Mouse (Mus musculus) kidney, postnatal 0 days (tissue): Measurements from ENCODE around the gene Mettl25. TPM values are rescaled to one million over a fixed set of nuclear protein-coding genes. Genes with fewer than 3 reads are reported as not detected.

Experiments
- ATAC-seq: fragments of 200-750 bp; cut with Nextera tagmentation; replicated peaks from 2 replicates; pipeline ENCODE4 v1.8.0; 2017; ENCODE audit warnings: low read depth, moderate number of reproducible peaks, moderate TSS enrichment, moderate library complexity; ENCODE audit not compliant: low FRiP score
- DNase-seq: peaks from one replicate; pipeline ENCODE4 v3.0.0-alpha.2; 2016; ENCODE audit warnings: low spot score
- H3K27ac ChIP-seq: fragments of 300-500 bp; sonication (generic); 2 replicates; pipeline ENCODE4 v1.5.1; 2014; ENCODE audit warnings: mild to moderate bottlenecking
- H3K27me3 ChIP-seq: fragments of 300-500 bp; sonication (generic); 2 replicates; pipeline ENCODE4 v1.6.1; 2014; ENCODE audit warnings: low read length, mixed read lengths; ENCODE audit not compliant: insufficient read depth
- H3K36me3 ChIP-seq: fragments of 300-500 bp; sonication (generic); 2 replicates; pipeline ENCODE4 v1.6.1; 2014; ENCODE audit warnings: low read length, mixed read lengths; ENCODE audit not compliant: insufficient read depth
- H3K4me1 ChIP-seq: fragments of 300-500 bp; sonication (generic); replicated peaks from 2 replicates; pipeline ENCODE4 v1.6.1; 2014; ENCODE audit warnings: antibody characterized with exemption, low read length, mixed read lengths; ENCODE audit not compliant: insufficient read depth
- H3K4me2 ChIP-seq: fragments of 300-500 bp; sonication (generic); 2 replicates; pipeline ENCODE4 v1.6.1; 2014; ENCODE audit warnings: mild to moderate bottlenecking, low read length, moderate library complexity, mixed read lengths
- H3K4me3 ChIP-seq: fragments of 300-500 bp; sonication (generic); replicated peaks from 2 replicates; pipeline ENCODE4 v1.5.1; 2014; ENCODE audit warnings: low read depth, low read length
- H3K9ac ChIP-seq: fragments of 300-500 bp; sonication (generic); 2 replicates; pipeline ENCODE4 v1.6.1; 2014; ENCODE audit warnings: low read depth, low read length
- H3K9me3 ChIP-seq: fragments of 300-500 bp; sonication (generic); replicated peaks from 2 replicates; pipeline ENCODE4 v1.6.1; 2016; ENCODE audit warnings: low read length, inconsistent platforms, mixed read lengths
- CTCF ChIP-seq: IDR thresholded peaks from 2 replicates; pipeline ENCODE4 v1.5.1; 2016; ENCODE audit warnings: antibody characterized with exemption, low read depth, mild to moderate bottlenecking, moderate library complexity
- WGBS: fragments of 180-500 bp; shearing (Covaris S2); extraction: QIAGEN DNeasy Blood & Tissue Kit; methylation state at CpG from one replicate; pipeline ENCODE4 v1.1.7; 2014; 5-methylcytosine and 5-hydroxymethylcytosine counted together
- polyA plus RNA-seq: library from polyadenylated mRNA; unstranded; fragments of >200 nt; fragmentation: Nextera tagmentation; extraction: Ambion mirVana; gene quantifications from 2 replicates; pipeline ENCODE4 v1.2.1, GENCODE M21; 2015

Mettl25 gene
- 13.3 and 13.5 TPM in 2 replicates for polyA plus RNA-seq

DNA sequence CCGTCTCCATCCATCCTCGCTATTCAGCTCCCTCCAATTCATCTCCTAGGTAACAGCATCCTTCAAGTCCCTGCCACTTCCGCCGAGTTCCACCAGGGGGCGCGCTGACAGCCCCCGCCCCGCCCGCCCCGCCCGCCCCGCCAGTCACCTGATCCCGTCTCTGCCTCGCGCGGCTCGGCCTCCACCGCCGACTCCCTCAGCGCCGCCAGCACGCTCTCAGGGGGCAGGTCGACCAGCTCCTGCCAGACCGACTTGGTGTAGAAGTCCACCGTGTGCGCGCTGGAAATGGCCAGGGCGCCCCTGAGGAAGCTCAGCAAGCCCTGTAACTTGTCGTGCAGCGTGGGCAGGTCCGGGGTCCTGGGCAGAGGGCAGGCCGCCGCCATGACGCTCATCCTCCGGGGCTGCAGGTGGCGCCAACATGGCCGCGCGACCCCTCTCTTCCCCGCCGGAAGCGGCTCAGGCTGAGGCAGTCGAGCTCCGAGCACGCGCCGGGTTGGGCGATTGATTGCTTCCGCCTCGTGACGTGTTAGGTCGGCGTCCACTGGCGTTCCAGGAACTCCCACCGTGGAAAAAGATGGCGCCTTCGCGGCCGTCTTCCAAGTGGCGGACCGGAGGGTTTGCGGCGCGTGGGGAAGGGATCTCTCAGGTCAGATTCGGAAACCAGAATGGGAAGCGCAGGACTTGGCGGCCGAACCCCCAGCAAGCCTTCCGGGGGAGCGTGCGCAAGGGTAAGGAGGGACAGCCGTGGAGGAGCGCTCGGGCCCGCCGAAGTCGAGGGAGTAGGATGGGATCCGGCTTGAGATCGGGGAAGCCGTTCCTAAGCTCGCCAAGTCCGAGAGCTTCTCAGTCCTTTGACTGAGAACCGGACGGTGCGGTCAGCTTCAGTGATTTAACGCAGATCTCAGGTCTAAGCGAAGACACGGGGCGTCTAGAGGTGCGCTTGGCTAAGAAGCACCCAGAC lies at the start of gene Mettl25, which contains the start of gene Ccdc59:
TSS of gene Mettl25 (minus strand) at position 453 of the 961 bp plus-strand sequence.
TSS of gene Ccdc59 (plus strand) at position 140 of the 961 bp plus-strand sequence.
- Histone ChIP-seq H3K9ac (peak within 1 kb of the TSS; percentile 84), H3K4me3 (peak within 1 kb of the TSS; percentile 95), H3K4me2 (peak within 1 kb of the TSS; percentile 89), H3K9me3 (no peaks in the 10 kb centered on the region), H3K4me1 (no peaks in the 10 kb centered on the region), H3K27me3 (no peaks in the 10 kb centered on the region), H3K36me3 (peaks cover 24% of the 10 kb centered on the region), H3K27ac (peak within 1 kb of the TSS; percentile 91)
- TF ChIP-seq CTCF: peak; percentile 62
- 1% methylated on average over 89 of the region's 90 CpGs for WGBS
- DNase-seq (peak; percentile 98), ATAC-seq (peak; percentile 99)

DNA sequence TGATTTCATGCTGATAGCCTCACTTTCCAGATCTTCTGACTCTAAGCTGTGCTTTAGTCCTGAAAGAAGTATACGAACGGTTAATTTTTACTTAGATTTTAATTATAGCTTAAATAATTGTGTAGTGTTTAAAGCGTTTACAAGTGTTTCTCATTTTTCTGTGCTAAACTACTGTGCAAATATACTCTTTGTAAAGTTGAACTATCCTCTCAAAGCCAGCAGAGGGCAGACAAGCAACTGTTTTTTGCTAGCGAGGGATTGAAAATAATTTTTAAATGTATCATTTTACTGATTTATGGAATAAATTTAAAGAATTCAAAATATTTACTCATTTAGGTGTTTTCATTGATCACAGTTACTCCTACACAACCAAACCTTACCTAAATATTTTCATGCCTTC lies 26.1 kb upstream of the Mettl25 start:
- H3K4me2 ChIP-seq: no peak overlapping the region
- peak; percentile 68 for TF ChIP-seq CTCF
- H3K9ac ChIP-seq: no peak overlapping the region
- H3K9me3 ChIP-seq: no peaks in the 10 kb centered on the region
- ATAC-seq (no peak), DNase-seq (peak; percentile 54)
- no peaks in the 10 kb centered on the region for H3K27me3 ChIP-seq
- 47% methylated on average over 4 of the region's 4 CpGs for WGBS
- no peaks in the 10 kb centered on the region for H3K36me3 ChIP-seq
- H3K4me1 ChIP-seq: no peaks in the 10 kb centered on the region
- H3K27ac ChIP-seq: no peak overlapping the region
- H3K4me3 ChIP-seq: no peak overlapping the region

DNA sequence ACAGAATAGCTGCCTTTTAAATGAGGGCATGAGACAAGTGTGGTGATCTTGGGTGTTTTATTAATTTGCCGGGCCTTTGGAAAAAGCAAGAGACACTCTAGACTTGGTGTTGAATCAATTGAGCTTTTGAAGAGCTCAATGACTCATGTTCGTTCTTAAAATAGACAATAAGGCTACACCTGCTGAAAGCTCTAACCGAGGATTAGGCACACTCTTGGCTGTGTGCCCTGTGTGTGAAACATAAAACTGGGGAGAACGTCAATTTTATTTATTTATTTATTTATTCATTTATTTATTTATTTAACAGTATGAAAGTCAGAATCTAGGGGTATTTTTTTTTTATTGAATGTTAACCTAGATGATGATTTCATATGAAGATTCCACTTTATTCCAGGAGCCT lies 10.0 kb upstream of the Mettl25 start:
- no peak overlapping the region for H3K27ac ChIP-seq
- no peaks in the 10 kb centered on the region for H3K4me1 ChIP-seq
- no peaks in the 10 kb centered on the region for H3K27me3 ChIP-seq
- H3K4me3 ChIP-seq: no peak overlapping the region
- no peak for ATAC-seq
- WGBS: 82% methylated on average over 4 of the region's 4 CpGs
- no peaks in the 10 kb centered on the region for H3K9me3 ChIP-seq
- TF ChIP-seq CTCF: no peak
- H3K9ac ChIP-seq: no peak overlapping the region
- DNase-seq: no peak
- no peak overlapping the region for H3K4me2 ChIP-seq
- H3K36me3 ChIP-seq: peaks cover 26% of the 10 kb centered on the region; the same call in 1 of the 2 replicates

DNA sequence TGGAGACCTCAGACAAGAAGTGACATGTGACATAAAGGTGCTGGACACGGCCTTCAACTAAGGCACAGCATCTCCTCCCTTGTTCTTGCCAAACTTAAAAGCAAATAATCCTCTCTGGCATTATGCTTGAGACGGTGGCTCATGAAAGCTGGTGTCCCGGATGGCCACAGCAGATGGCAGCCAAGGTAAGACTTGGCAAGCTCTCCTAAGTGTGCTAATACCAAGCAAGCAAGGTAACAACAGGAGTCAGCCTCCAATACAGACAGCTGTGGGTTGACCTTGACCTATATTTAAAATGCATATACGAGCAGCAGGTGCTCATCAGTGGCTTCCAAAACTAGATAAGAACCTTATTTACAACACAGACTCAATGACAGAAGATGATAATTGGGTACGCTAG lies 9.1 kb upstream of the Mettl25 start:
- Histone ChIP-seq H3K4me1 (no peaks in the 10 kb centered on the region), H3K4me2 (no peak overlapping the region), H3K27me3 (no peaks in the 10 kb centered on the region), H3K27ac (no peak overlapping the region), H3K9me3 (no peaks in the 10 kb centered on the region), H3K36me3 (peaks cover 31% of the 10 kb centered on the region), H3K4me3 (no peak overlapping the region), H3K9ac (no peak overlapping the region)
- 93% methylated on average over 5 of the region's 5 CpGs for WGBS
- ATAC-seq: no peak
- TF ChIP-seq CTCF: no peak
- DNase-seq: no peak

DNA sequence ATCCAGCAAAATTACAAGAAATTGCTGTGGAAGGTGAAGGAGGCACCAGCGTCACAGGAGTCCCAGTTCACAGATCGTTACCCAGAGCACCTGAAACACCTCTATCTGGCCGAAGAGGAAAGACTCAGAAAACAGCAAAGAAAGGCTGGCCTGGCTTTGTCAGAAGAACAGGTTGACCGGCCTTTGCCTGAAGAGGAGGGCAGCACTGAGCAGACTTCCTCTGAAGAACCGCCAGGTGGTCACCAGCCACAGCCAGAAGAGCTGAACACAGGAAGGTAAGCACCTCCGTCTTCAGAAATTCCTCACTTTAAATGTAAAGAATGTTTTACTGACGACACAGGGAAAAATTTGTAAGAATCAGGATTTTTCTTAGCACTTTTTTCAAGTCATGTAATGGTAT lies 1.4 kb upstream of the Mettl25 start:
- Histone ChIP-seq H3K27me3 (no peaks in the 10 kb centered on the region), H3K4me2 (no peak overlapping the region), H3K27ac (no peak overlapping the region), H3K36me3 (peaks cover 33% of the 10 kb centered on the region), H3K9me3 (no peaks in the 10 kb centered on the region), H3K4me3 (no peak overlapping the region), H3K4me1 (no peaks in the 10 kb centered on the region), H3K9ac (no peak overlapping the region)
- 76% methylated on average over 7 of the region's 7 CpGs for WGBS
- ATAC-seq: no peak
- no peak for DNase-seq
- TF ChIP-seq CTCF: no peak

DNA sequence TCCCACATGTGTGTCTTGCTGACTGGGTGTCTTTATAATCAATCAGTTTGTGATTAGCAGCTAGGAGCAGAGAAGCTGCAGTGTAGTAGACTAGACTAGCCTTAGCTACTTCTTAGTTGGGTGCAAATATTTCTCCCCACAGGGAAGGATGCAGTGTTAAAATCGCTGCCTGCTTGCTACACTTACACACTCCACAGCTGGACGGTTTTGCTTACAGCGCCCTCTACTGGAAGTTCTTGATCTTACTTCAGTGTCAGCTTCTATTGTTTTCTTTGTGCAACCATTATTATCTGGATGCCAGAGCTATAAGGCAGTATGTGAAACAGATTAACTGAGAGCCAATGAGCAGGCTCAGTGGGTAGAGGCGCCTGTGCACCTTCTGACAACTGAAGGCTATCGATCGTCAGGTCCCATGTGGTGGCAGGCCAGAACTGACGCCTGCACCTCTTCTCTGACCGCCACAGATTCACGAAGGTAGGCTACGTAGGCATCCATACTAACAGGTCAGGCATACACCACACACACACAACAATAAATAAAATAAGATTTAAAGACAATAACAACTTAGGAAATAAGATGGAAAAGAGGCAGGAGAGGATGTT lies 6.5 kb downstream of the Mettl25 start:
- peaks cover 4% of the 10 kb centered on the region; the same call in 1 of the 2 replicates for H3K36me3 ChIP-seq
- no peaks in the 10 kb centered on the region for H3K27me3 ChIP-seq
- H3K4me1 ChIP-seq: no peaks in the 10 kb centered on the region
- no peak overlapping the region for H3K27ac ChIP-seq
- H3K9ac ChIP-seq: no peak overlapping the region
- peak; percentile 57 for TF ChIP-seq CTCF
- H3K9me3 ChIP-seq: no peaks in the 10 kb centered on the region
- no peak overlapping the region for H3K4me2 ChIP-seq
- peak; percentile 23 for DNase-seq
- WGBS: 70% methylated on average over 10 of the region's 10 CpGs
- H3K4me3 ChIP-seq: no peak overlapping the region
- peak; percentile 25; the same call in 1 of the 2 replicates for ATAC-seq
